Mouse (Mus musculus): Measurements from ENCODE around the gene Aqp2. TPM values are rescaled to one million over a fixed set of nuclear protein-coding genes. Genes with fewer than 3 reads are reported as not detected.

The Aqp2 gene
- total and polyA plus RNA-seq, 3 experiments = not detected

GRCm38 (mm10) chr15:99602206-99602820 is 23.5 kb downstream of the Aqp2 start:
- H3K4me3 ChIP-seq (replicated peaks in 1 of 3; ENCODE audit: low read depth in 2 of 3, low read length in 2 of 3, poor library complexity in 1 of 3) = no peak overlapping the region
- peaks cover 90% of the 10 kb centered on the region for H3K27me3 ChIP-seq (replicated peaks)
- dilution Hi-C loops (cut with MboI; ENCODE audit: extremely low pct_ligation_motif_present, extremely low pct_unique_long_range_greater_than_20kb, low sequenced_read_pairs) (no loop called here), in situ Hi-C loops (cut with MboI; ENCODE audit: low pct_ligation_motif_present, low pct_unique_long_range_greater_than_20kb, low sequenced_read_pairs) (loop anchor here (10.0 kb wide), 1 partner anchor 292 kb away; no protein-coding TSS in a partner anchor)
- peaks cover 0 to 9% of the 10 kb centered on the region in 2 experiments; a peak in 2 of 4 replicates for H3K4me1 ChIP-seq (ENCODE audit: control insufficient read depth in 1 of 2, insufficient read depth in 2 of 2)
- no peak overlapping the region for H3K9ac ChIP-seq (ENCODE audit: insufficient read depth, low read depth)
- DNase-seq (ENCODE audit: extremely low read depth) = no peak
- H3K79me2 ChIP-seq (replicated peaks; ENCODE audit: control insufficient read depth, extremely low read depth, insufficient read depth, poor library complexity, severe bottlenecking) = no peaks in the 10 kb centered on the region
- H3K27ac ChIP-seq (ENCODE audit: insufficient read depth, low read depth) = no peak overlapping the region
- no peaks in the 10 kb centered on the region for H3K36me3 ChIP-seq (replicated peaks in 1 of 2; ENCODE audit: control insufficient read depth in 1 of 2, insufficient read depth in 1 of 2, low read length in 1 of 2)
- no peak for TF ChIP-seq USF2 (conservative IDR thresholded peaks at IDR 0.05; ENCODE audit: low read depth, low read length)
- no peak for TF ChIP-seq SIN3A (IDR thresholded peaks at IDR 0.05; ENCODE audit: low read length)
- no peak for TF ChIP-seq ELF1 (IDR thresholded peaks at IDR 0.05; ENCODE audit: low read depth, low read length)
- TF ChIP-seq PAX5 (IDR thresholded peaks at IDR 0.05; ENCODE audit: low read length) = no peak
- no peak overlapping the region for H3K4me2 ChIP-seq (ENCODE audit: insufficient read depth, low read depth, poor library complexity, severe bottlenecking)
- H3K9me3 ChIP-seq (replicated peaks; ENCODE audit: low read length) = no peaks in the 10 kb centered on the region

GRCm38 (mm10) chr15:99603216-99603615 is 24.4 kb downstream of the Aqp2 start:
- dilution Hi-C loops (cut with MboI; ENCODE audit: extremely low pct_ligation_motif_present, extremely low pct_unique_long_range_greater_than_20kb, low sequenced_read_pairs) = no loop called here

GRCm38 (mm10) chr15:99605595-99605994 is 26.7 kb downstream of the Aqp2 start:
- Histone ChIP-seq H3K36me3 (replicated peaks in 1 of 2; ENCODE audit: control insufficient read depth in 1 of 2, insufficient read depth in 1 of 2, low read length in 1 of 2) (no peaks in the 10 kb centered on the region), H3K4me3 (replicated peaks in 1 of 3; ENCODE audit: low read depth in 2 of 3, low read length in 2 of 3, poor library complexity in 1 of 3) (no peak overlapping the region), H3K27ac (ENCODE audit: insufficient read depth, low read depth) (no peak overlapping the region), H3K27me3 (replicated peaks) (peaks cover 89% of the 10 kb centered on the region), H3K79me2 (replicated peaks; ENCODE audit: control insufficient read depth, extremely low read depth, insufficient read depth, poor library complexity, severe bottlenecking) (no peaks in the 10 kb centered on the region), H3K4me2 (ENCODE audit: insufficient read depth, low read depth, poor library complexity, severe bottlenecking) (no peak overlapping the region), H3K4me1 (ENCODE audit: control insufficient read depth in 1 of 2, insufficient read depth in 2 of 2) (peaks cover 0 to 13% of the 10 kb centered on the region in 2 experiments; a peak in 2 of 4 replicates), H3K9ac (ENCODE audit: insufficient read depth, low read depth) (no peak overlapping the region), H3K9me3 (replicated peaks; ENCODE audit: low read length) (no peaks in the 10 kb centered on the region)
- in situ Hi-C loops (cut with MboI; ENCODE audit: low pct_ligation_motif_present, low pct_unique_long_range_greater_than_20kb, low sequenced_read_pairs) = loop anchor here (10.0 kb wide), 1 partner anchor 289 kb away; no protein-coding TSS in a partner anchor
- dilution Hi-C loops (cut with MboI; ENCODE audit: extremely low pct_ligation_motif_present, extremely low pct_unique_long_range_greater_than_20kb, low sequenced_read_pairs) = no loop called here
- DNase-seq (ENCODE audit: extremely low read depth) = no peak
- no peak for TF ChIP-seq BHLHE40 (IDR thresholded peaks at IDR 0.05; ENCODE audit: low read depth, low read length)
- no peak for TF ChIP-seq MAFK (IDR thresholded peaks at IDR 0.05; ENCODE audit: insufficient replicate concordance, low read length)
- no peak for TF ChIP-seq JUN (IDR thresholded peaks at IDR 0.05; ENCODE audit: insufficient read depth, low read depth, low read length)
- TF ChIP-seq ELF1 (IDR thresholded peaks at IDR 0.05; ENCODE audit: low read depth, low read length) = no peak
- TF ChIP-seq CHD2 (IDR thresholded peaks at IDR 0.05; ENCODE audit: low read length) = no peak
- TF ChIP-seq MYC (IDR thresholded peaks at IDR 0.05; ENCODE audit: low read depth, low read length) = no peak
- TF ChIP-seq RAD21 (IDR thresholded peaks at IDR 0.05; ENCODE audit: low read depth, low read length) = no peak
- no peak for TF ChIP-seq KAT2A (IDR thresholded peaks at IDR 0.05; ENCODE audit: insufficient replicate concordance, low read length)
- TF ChIP-seq ETS1 (conservative IDR thresholded peaks at IDR 0.05; ENCODE audit: low read depth, low read length) = no peak
- TF ChIP-seq MEF2A (IDR thresholded peaks at IDR 0.05; ENCODE audit: borderline replicate concordance, low read depth, low read length) = no peak
- TF ChIP-seq POLR2A (IDR thresholded peaks at IDR 0.05; ENCODE audit: low read depth, low read length) = no peak
- TF ChIP-seq SIN3A (IDR thresholded peaks at IDR 0.05; ENCODE audit: low read length) = no peak
- no peak for TF ChIP-seq MXI1 (IDR thresholded peaks at IDR 0.05; ENCODE audit: low read depth, low read length)
- no peak for TF ChIP-seq NELFE (IDR thresholded peaks at IDR 0.05; ENCODE audit: low read depth, low read length)
- TF ChIP-seq SMC3 (IDR thresholded peaks at IDR 0.05; ENCODE audit: low read depth, low read length) = no peak
- no peak for TF ChIP-seq EP300 (IDR thresholded peaks at IDR 0.05; ENCODE audit: low read length)
- TF ChIP-seq ZKSCAN1 (IDR thresholded peaks at IDR 0.05; ENCODE audit: borderline replicate concordance, low read depth, low read length) = no peak

More at GRCm38 (mm10) chr15:99603216-99603615, 24.4 kb downstream of the Aqp2 start:
- H3K4me2 ChIP-seq (ENCODE audit: insufficient read depth, low read depth, poor library complexity, severe bottlenecking) = no peak overlapping the region
- H3K79me2 ChIP-seq (replicated peaks; ENCODE audit: control insufficient read depth, extremely low read depth, insufficient read depth, poor library complexity, severe bottlenecking) = no peaks in the 10 kb centered on the region
- H3K4me3 ChIP-seq (replicated peaks in 1 of 3; ENCODE audit: low read depth in 2 of 3, low read length in 2 of 3, poor library complexity in 1 of 3) = no peak overlapping the region
- no peak for TF ChIP-seq SMC3 (IDR thresholded peaks at IDR 0.05; ENCODE audit: low read depth, low read length)
- TF ChIP-seq ZKSCAN1 (IDR thresholded peaks at IDR 0.05; ENCODE audit: borderline replicate concordance, low read depth, low read length) = no peak
- no peak for TF ChIP-seq POLR2AphosphoS2 (IDR thresholded peaks at IDR 0.05; ENCODE audit: low read depth, low read length)
- TF ChIP-seq MAFK (IDR thresholded peaks at IDR 0.05; ENCODE audit: insufficient replicate concordance, low read length) = no peak
- TF ChIP-seq USF2 (conservative IDR thresholded peaks at IDR 0.05; ENCODE audit: low read depth, low read length) = no peak
- no peak for TF ChIP-seq MAX (IDR thresholded peaks at IDR 0.05; ENCODE audit: low read length)
- TF ChIP-seq CTCF (conservative IDR thresholded peaks at IDR 0.05 in 1 of 2, IDR thresholded peaks at IDR 0.05 in 1 of 2; ENCODE audit: low read depth in 2 of 2, low read length in 2 of 2) = no peak
- no peak for TF ChIP-seq MYC (IDR thresholded peaks at IDR 0.05; ENCODE audit: low read depth, low read length)
- TF ChIP-seq EP300 (IDR thresholded peaks at IDR 0.05; ENCODE audit: low read length) = no peak
- no peak for TF ChIP-seq POLR2A (IDR thresholded peaks at IDR 0.05; ENCODE audit: low read depth, low read length)
- TF ChIP-seq ZC3H11A (IDR thresholded peaks at IDR 0.05; ENCODE audit: low read depth, low read length) = no peak
- TF ChIP-seq KAT2A (IDR thresholded peaks at IDR 0.05; ENCODE audit: insufficient replicate concordance, low read length) = no peak
- TF ChIP-seq MEF2A (IDR thresholded peaks at IDR 0.05; ENCODE audit: borderline replicate concordance, low read depth, low read length) = no peak
- TF ChIP-seq ELF1 (IDR thresholded peaks at IDR 0.05; ENCODE audit: low read depth, low read length) = no peak
- no peak for TF ChIP-seq MAZ (IDR thresholded peaks at IDR 0.05; ENCODE audit: low read depth, low read length)
- no peak for TF ChIP-seq MXI1 (IDR thresholded peaks at IDR 0.05; ENCODE audit: low read depth, low read length)
- TF ChIP-seq JUN (IDR thresholded peaks at IDR 0.05; ENCODE audit: insufficient read depth, low read depth, low read length) = no peak
- peaks cover 89% of the 10 kb centered on the region for H3K27me3 ChIP-seq (replicated peaks)
- H3K36me3 ChIP-seq (replicated peaks in 1 of 2; ENCODE audit: control insufficient read depth in 1 of 2, insufficient read depth in 1 of 2, low read length in 1 of 2) = no peaks in the 10 kb centered on the region
- DNase-seq (ENCODE audit: extremely low read depth) = no peak
- H3K27ac ChIP-seq (ENCODE audit: insufficient read depth, low read depth) = no peak overlapping the region
- H3K9me3 ChIP-seq (replicated peaks; ENCODE audit: low read length) = no peaks in the 10 kb centered on the region
- no peak overlapping the region for H3K9ac ChIP-seq (ENCODE audit: insufficient read depth, low read depth)
- in situ Hi-C loops (cut with MboI; ENCODE audit: low pct_ligation_motif_present, low pct_unique_long_range_greater_than_20kb, low sequenced_read_pairs) = loop anchor here (10.0 kb wide), 1 partner anchor 292 kb away; no protein-coding TSS in a partner anchor
- peaks cover 0 to 15% of the 10 kb centered on the region in 2 experiments; a peak in 2 of 4 replicates for H3K4me1 ChIP-seq (ENCODE audit: control insufficient read depth in 1 of 2, insufficient read depth in 2 of 2)
